Mouse (Mus musculus) retina, postnatal 7 days (tissue): ENCODE measurements around the gene Fam69a.

Source experiments
- DNase-seq: peaks from one replicate; pipeline ENCODE4 v3.0.0-alpha.2; 2012; ENCODE audit warnings: low read depth, low spot score

The Fam69a gene

DNA sequence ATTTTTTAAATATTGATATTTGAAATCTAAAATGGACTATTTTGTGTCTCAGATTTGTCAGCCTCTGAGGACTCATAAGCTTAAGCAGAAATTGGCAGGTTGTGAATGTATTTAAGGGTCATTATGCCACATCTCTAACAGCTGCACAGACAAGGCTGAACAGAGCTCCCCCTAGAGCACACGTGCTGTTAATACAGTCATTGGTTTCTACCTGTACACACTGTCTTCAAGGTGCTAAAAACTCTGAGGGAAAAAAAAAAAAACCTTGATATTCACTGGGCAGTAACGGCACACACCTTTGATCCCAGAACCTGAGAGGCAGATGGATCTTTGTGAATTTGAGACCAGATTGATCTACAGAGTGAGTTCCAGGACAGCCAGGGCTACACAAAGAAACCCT is 127.9 kb downstream of the Fam69a start:
- no peak for DNase-seq
